Mouse (Mus musculus): ENCODE data around the gene Ddx17.

Gene Ddx17

DNA sequence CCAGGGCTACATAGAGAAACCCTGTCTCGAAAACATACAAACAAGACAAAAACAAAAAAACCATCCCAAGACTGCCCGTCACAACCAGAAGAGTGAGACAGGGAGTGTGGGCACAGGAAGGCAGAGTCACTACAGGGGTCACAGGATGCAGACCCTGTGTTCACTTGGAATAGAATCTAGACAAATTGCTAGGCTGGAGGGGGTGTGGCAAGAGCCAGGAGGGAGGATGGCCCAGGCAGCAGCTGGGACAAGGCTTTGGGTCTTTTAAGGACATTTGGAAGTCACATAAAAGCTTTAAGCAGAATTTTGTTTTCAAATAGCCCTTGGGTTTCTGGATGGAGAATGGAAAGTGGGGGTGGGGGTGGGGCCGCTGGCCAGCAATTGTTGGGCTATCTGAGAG is 28.0 kb downstream of the Ddx17 start:
- DNase-seq (ENCODE audit: low spot score in 2 of 2): no peak

DNA sequence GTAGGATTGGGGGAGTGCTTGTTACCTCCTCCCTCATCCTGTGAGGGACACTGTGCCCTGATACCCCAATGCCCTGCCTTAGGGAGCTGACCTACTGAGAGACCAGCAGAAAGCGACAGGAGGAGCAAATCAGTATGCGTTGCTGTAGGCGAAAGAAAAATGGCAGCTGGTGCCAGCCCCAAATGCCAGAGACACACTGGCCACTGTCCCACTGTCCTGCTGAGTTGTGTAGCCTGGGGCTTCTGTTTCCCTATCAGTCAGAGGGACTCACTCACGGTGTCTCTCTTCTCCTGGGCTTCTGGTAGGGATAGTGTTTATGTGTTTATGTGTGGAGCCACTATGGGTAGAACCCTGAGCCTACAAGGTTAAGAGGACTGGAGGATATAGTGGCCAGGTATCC is 28.8 kb downstream of the Ddx17 start:
- DNase-seq (ENCODE audit: low spot score in 2 of 2): no peak

DNA sequence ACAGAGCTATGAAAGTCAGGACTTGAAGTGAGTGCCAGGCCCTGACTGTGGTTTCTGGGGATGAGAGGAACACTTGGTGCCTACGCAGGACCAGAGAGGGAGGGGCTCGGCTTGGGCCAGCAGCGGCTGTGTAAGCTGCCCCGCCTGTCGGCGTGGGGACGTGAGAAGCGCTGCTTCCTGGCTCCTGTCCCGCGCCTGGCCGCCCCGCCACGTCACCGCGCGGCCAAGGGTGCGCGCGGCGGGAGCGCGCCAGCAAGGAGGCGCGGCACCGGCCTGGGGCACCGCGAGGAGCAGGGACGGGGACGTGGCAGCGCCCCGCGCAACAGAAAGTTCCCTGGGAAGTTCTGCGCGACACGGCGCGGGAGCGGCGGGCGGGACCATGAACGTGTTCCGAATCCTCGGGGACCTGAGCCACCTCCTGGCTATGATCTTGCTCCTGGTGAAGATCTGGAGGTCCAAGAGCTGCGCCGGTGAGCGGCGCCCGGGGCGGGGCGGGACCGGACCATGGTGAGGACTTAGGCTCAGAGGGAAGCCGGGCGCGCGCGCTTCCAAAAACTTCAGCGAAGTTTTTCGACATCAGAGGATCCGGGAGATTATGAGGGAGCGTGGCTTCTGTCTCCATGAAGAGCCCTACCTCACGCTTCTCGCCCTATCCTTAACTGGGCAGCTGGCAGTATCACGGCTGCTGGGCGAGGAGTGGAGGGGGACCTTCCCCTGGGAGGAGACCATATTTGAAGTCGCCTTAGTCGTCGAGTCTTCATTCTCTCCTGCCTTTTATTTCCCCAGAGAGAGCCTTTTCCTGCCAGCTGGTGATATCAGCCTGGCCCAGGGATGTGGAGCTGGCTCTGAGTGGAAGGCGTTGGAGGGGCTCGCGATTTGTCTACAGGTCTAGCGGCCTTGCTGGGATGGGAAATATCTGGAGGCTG is 30.1 kb downstream of the Ddx17 start, which contains the start of gene Kdelr3:
TSS of gene Kdelr3 (plus strand) at position 241 of the 926 bp plus-strand sequence.
- peak in 1 of 2 experiments; percentile 26 for DNase-seq (ENCODE audit: low spot score in 2 of 2)

DNA sequence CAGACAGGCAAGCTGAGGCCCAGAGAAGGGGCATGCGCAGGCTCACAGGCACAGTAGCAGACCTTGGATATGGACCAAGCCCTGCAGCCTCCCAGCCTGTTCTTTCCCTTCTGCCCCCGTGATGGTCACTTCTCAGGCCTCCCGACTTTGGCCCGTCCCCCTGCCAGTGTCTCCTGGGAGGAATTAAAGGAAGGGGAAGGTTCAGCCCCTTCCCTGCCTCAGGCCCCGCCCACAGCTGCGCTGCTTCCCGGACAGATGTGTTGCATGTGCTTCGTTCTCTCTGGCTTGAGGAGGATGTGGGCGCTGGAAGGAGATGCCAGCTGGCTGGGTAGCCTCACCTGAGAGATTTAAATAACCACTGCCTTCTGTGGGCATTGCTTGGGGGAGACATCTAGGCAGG is 32.6 kb downstream of the Ddx17 start:
- peak; percentile 8 to 20 for DNase-seq (ENCODE audit: low spot score in 2 of 2)

- DNase-seq (ENCODE audit: low spot score in 2 of 2): peak; percentile 12 to 47
Observed at GRCm38 (mm10) chr15:79511553-79512320, 34.8 kb downstream of the Ddx17 start.

DNA sequence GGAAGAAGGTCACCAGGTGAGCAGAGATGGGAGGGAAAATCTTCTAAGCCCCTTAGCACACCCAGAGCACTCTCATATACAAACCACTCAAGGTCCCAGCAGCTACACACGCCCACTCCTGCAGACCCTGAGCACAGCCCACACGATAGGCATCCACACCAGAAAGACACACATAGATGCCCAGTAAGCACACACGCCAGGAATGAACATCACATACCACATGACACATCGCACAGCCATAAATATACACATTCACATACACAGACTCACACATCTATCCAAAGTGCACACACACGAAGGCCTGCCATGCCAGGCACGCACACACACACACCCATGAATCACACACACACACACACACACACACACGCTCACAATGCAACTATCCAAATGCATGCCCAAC is 36.1 kb downstream of the Ddx17 start:
- no peak for DNase-seq (ENCODE audit: low spot score in 2 of 2)

DNA sequence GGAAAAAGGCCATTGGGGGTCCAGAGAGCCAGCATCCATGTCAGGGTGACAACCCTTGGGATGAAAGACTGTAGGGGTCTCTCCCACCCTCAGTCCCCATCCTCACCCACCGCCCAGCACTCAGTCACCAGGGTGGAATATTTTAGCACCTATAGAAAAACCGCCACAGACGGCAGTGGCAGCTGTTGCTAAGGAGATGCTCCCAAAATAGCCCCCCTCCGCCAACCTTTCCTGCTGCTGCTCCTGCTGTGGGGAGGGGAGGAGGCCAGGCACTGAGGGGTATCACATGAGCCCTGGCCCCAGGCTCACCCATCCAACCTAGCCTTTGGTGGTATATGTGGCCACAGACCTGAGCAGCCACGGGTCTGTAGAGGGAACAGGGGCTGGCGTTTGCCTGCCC is 36.5 kb downstream of the Ddx17 start:
- DNase-seq (ENCODE audit: low spot score in 2 of 2): no peak

DNA sequence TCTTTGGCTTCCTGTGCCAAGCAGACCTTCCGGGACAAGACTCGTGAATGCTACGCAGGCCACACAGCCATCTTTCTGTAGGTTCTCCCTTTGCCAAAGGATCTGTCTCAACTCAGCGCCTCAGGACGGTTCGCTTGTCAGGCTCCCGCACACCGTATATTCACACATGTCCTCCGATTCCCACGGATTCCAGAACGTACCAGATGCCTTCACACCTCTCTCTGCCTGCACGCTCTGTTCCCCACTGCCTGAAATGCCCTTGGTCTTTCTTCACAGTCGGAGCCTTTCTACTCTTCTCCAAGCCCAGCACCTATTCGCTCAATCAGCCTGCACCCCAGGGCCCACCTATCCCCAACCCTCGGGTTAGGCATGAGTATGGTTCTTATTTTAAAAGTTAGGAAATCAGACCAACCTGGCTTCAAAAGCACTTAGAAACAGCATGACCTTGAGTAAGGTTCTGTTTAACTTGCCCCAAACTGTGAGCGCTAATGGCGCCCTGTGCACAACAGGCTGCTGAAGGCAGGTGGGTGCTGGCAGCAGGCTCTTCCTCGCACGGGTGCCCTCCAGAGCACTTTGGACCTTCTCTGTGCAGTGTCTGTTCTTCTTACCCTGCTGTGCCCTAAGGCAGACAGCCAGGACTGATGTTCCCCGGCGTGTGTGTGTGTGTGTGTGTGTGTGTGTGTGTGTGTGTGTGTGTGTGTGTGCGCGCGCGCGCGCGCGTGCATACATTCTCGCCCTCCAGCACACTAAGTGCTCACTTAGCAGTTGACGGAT is 39.3 kb downstream of the Ddx17 start:
- DNase-seq (ENCODE audit: low spot score in 2 of 2): no peak

- DNase-seq (ENCODE audit: low spot score in 2 of 2): no peak
Observed at GRCm38 (mm10) chr15:79506460-79506859, 40.1 kb downstream of the Ddx17 start.

DNA sequence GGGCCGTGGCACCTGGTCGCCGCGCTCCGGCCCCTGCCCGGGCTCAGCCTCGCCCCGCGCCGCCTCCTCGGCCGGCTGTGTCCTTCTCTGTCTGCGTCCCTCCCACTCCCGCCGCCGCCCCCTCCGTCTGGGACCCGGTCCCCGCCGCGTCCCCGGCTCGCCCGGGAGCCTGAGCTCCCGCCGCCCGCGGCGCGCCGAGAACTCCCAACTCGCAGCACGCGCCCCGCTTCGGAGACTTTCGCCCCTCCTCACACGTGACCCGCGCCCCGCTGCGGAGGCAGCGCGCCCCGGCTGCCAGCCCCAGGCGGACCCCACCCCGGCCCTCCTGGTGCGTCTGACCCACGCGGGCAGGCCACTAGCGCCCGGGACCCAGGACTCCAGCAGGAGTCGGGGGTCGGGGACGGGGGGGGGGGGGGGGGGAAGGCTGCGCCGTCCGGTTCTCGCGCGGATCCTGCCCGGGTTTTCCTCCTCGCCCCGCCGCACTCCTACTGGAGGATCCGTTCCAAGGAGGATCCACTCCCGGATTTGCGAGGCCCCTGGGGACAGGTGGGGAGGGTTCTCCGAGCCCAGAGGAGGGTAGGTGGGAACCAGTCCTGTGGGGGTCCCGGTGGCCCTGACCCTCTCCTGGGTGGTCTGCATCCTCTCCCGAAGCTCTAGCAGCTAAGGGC is 40.8 kb downstream of the Ddx17 start:
- peak; percentile 12 to 62 for DNase-seq (ENCODE audit: low spot score in 2 of 2)

DNA sequence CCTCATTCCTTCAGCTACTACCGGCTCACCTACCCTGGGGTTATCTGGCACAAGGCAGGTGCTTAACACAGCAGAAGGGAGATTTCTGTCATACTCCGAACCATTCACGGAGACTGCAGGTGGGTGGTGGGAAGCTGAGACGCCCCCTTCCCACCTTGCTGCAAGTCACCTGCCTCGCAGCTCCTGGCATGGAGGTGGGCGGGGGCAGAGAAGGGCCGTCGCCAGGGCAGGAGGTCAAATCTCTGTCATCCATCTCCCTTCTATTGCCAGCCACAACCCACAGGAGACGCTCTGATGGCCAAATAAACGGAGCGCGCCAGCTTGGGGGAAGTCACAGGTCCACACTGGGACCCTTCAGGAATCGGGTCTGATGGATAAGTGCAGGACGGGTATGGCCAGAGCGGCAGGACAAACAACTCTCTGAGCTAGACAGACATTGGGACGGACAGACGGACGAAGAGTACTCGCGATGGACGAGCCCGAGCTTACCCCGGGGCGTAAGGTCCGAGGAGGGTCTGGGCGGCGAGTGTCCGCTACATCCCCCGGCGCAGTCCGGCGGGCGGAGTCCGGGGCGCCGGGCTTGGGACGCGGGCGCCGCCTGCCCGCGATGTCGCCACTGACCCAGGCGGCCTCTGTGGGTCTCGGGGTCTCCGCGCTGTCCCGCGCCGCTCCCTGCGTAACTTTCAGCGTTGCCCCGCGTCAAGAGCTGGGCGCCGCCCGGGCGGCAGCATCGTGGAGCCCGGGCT is 41.7 kb downstream of the Ddx17 start, which contains the start of gene Kcnj4:
TSS of gene Kcnj4 (minus strand) at position 535 of the 746 bp plus-strand sequence.
- no peak for DNase-seq (ENCODE audit: low spot score in 2 of 2)

GRCm38 (mm10) chr15:79503438-79503837 is 43.1 kb downstream of the Ddx17 start:
- no peak for DNase-seq (ENCODE audit: low spot score in 2 of 2)

- DNase-seq (ENCODE audit: low spot score in 2 of 2): no peak
Observed at GRCm38 (mm10) chr15:79502891-79503341, 43.6 kb downstream of the Ddx17 start.

DNA sequence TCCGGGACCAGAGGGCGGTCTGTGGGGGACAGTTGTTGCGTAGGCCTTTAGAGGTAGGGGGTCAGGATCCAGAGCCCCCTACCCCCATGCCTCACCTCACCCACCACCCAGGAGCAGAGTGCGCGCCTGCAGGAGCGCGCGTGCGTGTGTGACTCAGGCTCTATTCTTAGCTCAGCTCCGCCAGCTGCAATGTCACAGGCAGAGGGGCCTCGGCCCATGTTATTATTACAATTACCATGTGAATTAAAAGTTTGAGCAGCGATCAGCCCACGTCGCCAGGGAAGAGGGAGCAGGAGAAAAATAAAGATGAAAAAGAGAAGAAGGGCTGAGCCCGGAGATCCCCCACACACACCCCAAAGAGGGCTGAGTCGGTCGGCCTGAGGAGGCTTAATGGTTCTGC is 46.4 kb downstream of the Ddx17 start:
- no peak for DNase-seq (ENCODE audit: low spot score in 2 of 2)

GRCm38 (mm10) chr15:79493527-79493926 is 53.0 kb downstream of the Ddx17 start:
- DNase-seq (ENCODE audit: low spot score in 2 of 2): no peak

GRCm38 (mm10) chr15:79489463-79489862 is 57.1 kb downstream of the Ddx17 start:
- DNase-seq (ENCODE audit: low spot score in 2 of 2): no peak

DNA sequence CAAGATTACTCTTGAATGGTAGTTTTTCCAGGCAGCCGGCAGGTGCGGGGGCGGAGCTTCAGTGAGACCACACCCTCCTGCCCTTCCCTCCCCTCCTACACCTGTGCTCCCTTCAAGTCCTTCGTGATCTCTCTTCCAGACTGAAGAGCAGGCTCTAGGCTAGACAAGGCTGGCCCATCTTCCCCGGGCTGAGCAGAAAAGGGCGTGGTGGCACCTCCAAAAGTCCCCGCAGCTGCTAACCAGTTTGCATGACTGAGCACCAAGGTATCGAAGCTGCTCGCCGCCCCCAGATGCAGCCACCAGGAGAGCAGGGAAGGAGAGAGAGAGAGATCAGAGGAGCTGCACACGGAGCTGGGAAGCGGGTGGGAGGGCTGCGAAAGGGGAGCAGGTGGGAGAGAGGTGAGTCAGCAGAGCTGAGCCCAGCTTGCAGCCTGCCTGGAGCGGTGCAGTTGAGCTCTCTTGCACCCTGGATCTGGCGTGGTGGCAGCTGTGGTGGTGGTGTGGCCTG is 65.3 kb downstream of the Ddx17 start:
- DNase-seq (ENCODE audit: low spot score in 2 of 2): no peak
